Comparison of ENCODE assay signal across 39 mouse cellular contexts in genomic region chr7:107796500-107796899, GRCm38 (mm10). TPM values are rescaled to one million over a fixed set of nuclear protein-coding genes. Genes with fewer than 3 reads are reported as not detected.
"Had no signal": no experiment of that assay in that cellular context is flagged by ENCODE, and none has a peak within 500 bp of the region (broad histone marks: within the 10 kb centered on the region; RNA-seq: fewer than 3 reads in every experiment).

No protein-coding gene starts in this region.

- H3K9me3 ChIP-seq: embryonic facial prominence, embryonic 10.5 days; embryonic facial prominence, embryonic 12.5 days; embryonic facial prominence, embryonic 13.5 days; embryonic facial prominence, embryonic 15.5 days; forebrain, embryonic 10.5 days; forebrain, embryonic 12.5 days; forebrain, embryonic 13.5 days; forebrain, embryonic 15.5 days had no signal

- H3K36me3 ChIP-seq: embryonic facial prominence, embryonic 10.5 days; embryonic facial prominence, embryonic 12.5 days; embryonic facial prominence, embryonic 13.5 days; embryonic facial prominence, embryonic 15.5 days; forebrain, embryonic 10.5 days; forebrain, embryonic 12.5 days; forebrain, embryonic 15.5 days had no signal

- DNase-seq: cerebellum, adult 8-10 months; cerebellum, adult 9-10 months; cerebellum, adult 9-11 months; cerebellum, postnatal 10 days; cerebellum, postnatal 14 days; cerebellum, postnatal 25 days; cerebellum, postnatal 36 days; embryo, embryonic 11 days; forebrain, postnatal 0 days; gastrocnemius, adult 2 months; gastrocnemius, postnatal 10 days; gastrocnemius, postnatal 14 days; gastrocnemius, postnatal 25 days; gastrocnemius, postnatal 36 days; heart, adult 11 months; heart, adult 18-20 months; heart, adult 2 months had no signal

- H3K4me1 ChIP-seq: embryonic facial prominence, embryonic 10.5 days; embryonic facial prominence, embryonic 12.5 days; embryonic facial prominence, embryonic 13.5 days; embryonic facial prominence, embryonic 15.5 days; forebrain, embryonic 10.5 days; forebrain, embryonic 12.5 days; forebrain, embryonic 13.5 days; forebrain, embryonic 15.5 days had no signal

- H3K27me3 ChIP-seq: embryonic facial prominence, embryonic 12.5 days; embryonic facial prominence, embryonic 13.5 days; embryonic facial prominence, embryonic 15.5 days; forebrain, embryonic 12.5 days; forebrain, embryonic 13.5 days; forebrain, embryonic 15.5 days had no signal

- H3K9ac ChIP-seq: embryonic facial prominence, embryonic 12.5 days; embryonic facial prominence, embryonic 13.5 days; embryonic facial prominence, embryonic 15.5 days; forebrain, embryonic 12.5 days; forebrain, embryonic 13.5 days; forebrain, embryonic 15.5 days; forebrain, postnatal 0 days had no signal

- H3K27ac ChIP-seq: embryonic facial prominence, embryonic 10.5 days; embryonic facial prominence, embryonic 12.5 days; embryonic facial prominence, embryonic 13.5 days; embryonic facial prominence, embryonic 15.5 days; forebrain, embryonic 10.5 days; forebrain, embryonic 12.5 days; forebrain, embryonic 13.5 days; forebrain, embryonic 15.5 days; gastrocnemius, adult 2 months; heart, adult 2 months had no signal

- H3K4me3 ChIP-seq: embryonic facial prominence, embryonic 10.5 days; embryonic facial prominence, embryonic 12.5 days; embryonic facial prominence, embryonic 13.5 days; embryonic facial prominence, embryonic 15.5 days; erythroblast, embryonic 14.5 days; forebrain, embryonic 10.5 days; forebrain, embryonic 12.5 days; forebrain, embryonic 13.5 days; forebrain, embryonic 15.5 days; gastrocnemius, adult 2 months; heart, adult 2 months had no signal

- ATAC-seq: forebrain, embryonic 13.5 days; forebrain, embryonic 14.5 days; forebrain, embryonic 15.5 days; forebrain, embryonic 16.5 days; forebrain, postnatal 0 days had no signal

- H3K4me2 ChIP-seq: embryonic facial prominence, embryonic 12.5 days; embryonic facial prominence, embryonic 13.5 days; embryonic facial prominence, embryonic 15.5 days; forebrain, embryonic 12.5 days; forebrain, embryonic 13.5 days; forebrain, embryonic 15.5 days had no signal

RNA-seq across cellular contexts. Expression of gene Ovch2, which starts 4.5 kb away (rescaled TPM):
- total RNA-seq: forebrain, postnatal 0 days; gastrocnemius, adult 18-20 months; gastrocnemius, adult 2 months; gastrocnemius, adult 8-10 months; gastrocnemius, postnatal 10 days; gastrocnemius, postnatal 14 days; gastrocnemius, postnatal 25 days; gastrocnemius, postnatal 36 days; gastrocnemius, postnatal 4 days; granulocyte monocyte progenitor cell, adult 5-6 weeks; heart, adult 18-20 months; heart, adult 2 months; heart, adult 8-10 months had no signal
- polyA plus RNA-seq: cortical plate, adult 2 months; embryonic facial prominence, embryonic 10.5 days; embryonic facial prominence, embryonic 11.5 days; embryonic facial prominence, embryonic 12.5 days; embryonic facial prominence, embryonic 13.5 days; embryonic facial prominence, embryonic 14.5 days; embryonic facial prominence, embryonic 15.5 days; erythroblast, embryonic 14.5 days; forebrain, embryonic 10.5 days; forebrain, embryonic 11.5 days; forebrain, embryonic 12.5 days; forebrain, embryonic 13.5 days; forebrain, embryonic 14.5 days; forebrain, embryonic 15.5 days; forebrain, embryonic 16.5 days; forebrain, postnatal 0 days; frontal cortex, adult 2 months; heart, adult 2 months had no signal

RNA-seq across cellular contexts. Expression of gene Olfr467, which starts 15.6 kb away (rescaled TPM):
- total RNA-seq: forebrain, postnatal 0 days; gastrocnemius, adult 18-20 months; gastrocnemius, adult 2 months; gastrocnemius, adult 8-10 months; gastrocnemius, postnatal 10 days; gastrocnemius, postnatal 14 days; gastrocnemius, postnatal 25 days; gastrocnemius, postnatal 36 days; gastrocnemius, postnatal 4 days; granulocyte monocyte progenitor cell, adult 5-6 weeks; heart, adult 18-20 months; heart, adult 2 months; heart, adult 8-10 months had no signal
- polyA plus RNA-seq: cortical plate, adult 2 months; embryonic facial prominence, embryonic 10.5 days; embryonic facial prominence, embryonic 11.5 days; embryonic facial prominence, embryonic 12.5 days; embryonic facial prominence, embryonic 13.5 days; embryonic facial prominence, embryonic 14.5 days; embryonic facial prominence, embryonic 15.5 days; erythroblast, embryonic 14.5 days; forebrain, embryonic 10.5 days; forebrain, embryonic 11.5 days; forebrain, embryonic 12.5 days; forebrain, embryonic 13.5 days; forebrain, embryonic 14.5 days; forebrain, embryonic 15.5 days; forebrain, embryonic 16.5 days; forebrain, postnatal 0 days; frontal cortex, adult 2 months; heart, adult 2 months had no signal

RNA-seq across cellular contexts. Expression of gene Olfr469, which starts 28.8 kb away (rescaled TPM):
- total RNA-seq: forebrain, postnatal 0 days; gastrocnemius, adult 18-20 months; gastrocnemius, adult 2 months; gastrocnemius, adult 8-10 months; gastrocnemius, postnatal 10 days; gastrocnemius, postnatal 14 days; gastrocnemius, postnatal 25 days; gastrocnemius, postnatal 36 days; gastrocnemius, postnatal 4 days; granulocyte monocyte progenitor cell, adult 5-6 weeks; heart, adult 18-20 months; heart, adult 2 months; heart, adult 8-10 months had no signal
- polyA plus RNA-seq: cortical plate, adult 2 months; embryonic facial prominence, embryonic 10.5 days; embryonic facial prominence, embryonic 11.5 days; embryonic facial prominence, embryonic 12.5 days; embryonic facial prominence, embryonic 13.5 days; embryonic facial prominence, embryonic 14.5 days; embryonic facial prominence, embryonic 15.5 days; erythroblast, embryonic 14.5 days; forebrain, embryonic 10.5 days; forebrain, embryonic 11.5 days; forebrain, embryonic 12.5 days; forebrain, embryonic 13.5 days; forebrain, embryonic 14.5 days; forebrain, embryonic 15.5 days; forebrain, embryonic 16.5 days; forebrain, postnatal 0 days; frontal cortex, adult 2 months; gonadal fat pad, adult 2 months; heart, adult 2 months had no signal

RNA-seq across cellular contexts. Expression of gene Cyb5r2, which starts 38.7 kb away (rescaled TPM):
- total RNA-seq: forebrain, postnatal 0 days; gastrocnemius, adult 18-20 months; granulocyte monocyte progenitor cell, adult 5-6 weeks; heart, adult 18-20 months; heart, adult 2 months had no signal
- polyA plus RNA-seq: erythroblast, embryonic 14.5 days; forebrain, embryonic 12.5 days; forebrain, embryonic 13.5 days; forebrain, embryonic 14.5 days; forebrain, embryonic 15.5 days had no signal

RNA-seq across cellular contexts. Expression of gene Olfr470, which starts 50.8 kb away (rescaled TPM):
- total RNA-seq: forebrain, postnatal 0 days; gastrocnemius, adult 18-20 months; gastrocnemius, adult 2 months; gastrocnemius, adult 8-10 months; gastrocnemius, postnatal 10 days; gastrocnemius, postnatal 14 days; gastrocnemius, postnatal 25 days; gastrocnemius, postnatal 36 days; gastrocnemius, postnatal 4 days; granulocyte monocyte progenitor cell, adult 5-6 weeks; heart, adult 18-20 months; heart, adult 2 months; heart, adult 8-10 months had no signal
- polyA plus RNA-seq: cortical plate, adult 2 months; embryonic facial prominence, embryonic 10.5 days; embryonic facial prominence, embryonic 11.5 days; embryonic facial prominence, embryonic 12.5 days; embryonic facial prominence, embryonic 13.5 days; embryonic facial prominence, embryonic 14.5 days; embryonic facial prominence, embryonic 15.5 days; erythroblast, embryonic 14.5 days; forebrain, embryonic 10.5 days; forebrain, embryonic 11.5 days; forebrain, embryonic 12.5 days; forebrain, embryonic 13.5 days; forebrain, embryonic 14.5 days; forebrain, embryonic 15.5 days; forebrain, embryonic 16.5 days; forebrain, postnatal 0 days; frontal cortex, adult 2 months; gonadal fat pad, adult 2 months; heart, adult 2 months had no signal
